28 mouse cellular contexts compared by ENCODE assay signal in the genomic region with DNA sequence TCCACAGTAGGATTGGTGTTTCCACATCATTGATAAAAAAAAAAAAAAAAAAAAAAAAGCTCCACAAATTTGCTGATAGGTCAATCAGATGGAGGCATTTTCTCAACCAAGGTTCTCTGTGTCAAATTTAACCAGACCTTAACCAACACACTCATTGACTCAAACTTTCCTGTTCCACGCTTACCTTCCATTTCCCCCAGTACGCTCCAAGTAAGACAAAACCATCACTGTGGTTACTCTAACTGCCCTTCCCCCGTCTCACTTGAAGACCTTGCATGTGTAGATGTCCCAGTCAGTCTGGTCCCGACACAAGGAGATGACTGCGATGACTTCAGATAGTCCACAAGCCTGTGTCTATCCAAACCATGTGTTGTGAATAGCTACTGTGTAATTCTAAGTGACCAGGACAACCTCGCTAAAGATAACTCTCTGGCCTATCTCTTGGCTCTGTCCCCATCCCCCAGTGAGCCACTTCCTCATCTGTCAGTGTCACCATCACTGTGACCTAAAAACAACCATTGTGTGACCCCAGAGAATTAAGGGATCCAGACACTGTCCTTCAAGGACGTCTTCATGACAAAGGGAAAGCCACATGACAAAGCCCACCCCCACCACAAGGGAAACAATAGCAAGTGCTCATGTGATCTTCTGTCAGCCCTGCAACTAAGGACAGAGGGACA.
DNase-seq lines count a peak whose midpoint lies in the region; ATAC-seq and TF ChIP-seq lines count a peak whose summit lies in the region.
"Had no signal": no experiment of that assay in that cellular context is flagged by ENCODE, and none has a peak within 500 bp of the region (broad histone marks: within the 10 kb centered on the region; RNA-seq: fewer than 3 reads in every experiment).

No protein-coding gene starts in this region.

- WGBS in lung, postnatal 0 days = 59% methylated on average over 7 of the region's 7 CpGs
- WGBS in intestine, embryonic 15.5 days = 74% methylated on average over 7 of the region's 7 CpGs

- H3K4me1 ChIP-seq in lung, postnatal 0 days (ENCODE audit: insufficient read depth, low read depth, low read length) = no peaks in the 10 kb centered on the region
- H3K4me1 ChIP-seq in intestine, embryonic 15.5 days (replicated peaks) = no peaks in the 10 kb centered on the region
- H3K4me1 ChIP-seq: forebrain, embryonic 15.5 days; midbrain, embryonic 12.5 days; neural tube, embryonic 13.5 days had no signal

- H3K9ac ChIP-seq in lung, postnatal 0 days (replicated peaks; ENCODE audit: low read depth) = no peak overlapping the region
- no peak overlapping the region for H3K9ac ChIP-seq in intestine, embryonic 15.5 days
- H3K9ac ChIP-seq: embryonic facial prominence, embryonic 13.5 days; forebrain, embryonic 15.5 days; hindbrain, embryonic 14.5 days; limb, embryonic 13.5 days; midbrain, embryonic 12.5 days; neural tube, embryonic 13.5 days had no signal

- no peak overlapping the region for H3K4me3 ChIP-seq in lung, postnatal 0 days (ENCODE audit: low read depth, low read length)
- no peak overlapping the region for H3K4me3 ChIP-seq in intestine, embryonic 15.5 days (replicated peaks)
- H3K4me3 ChIP-seq: embryonic facial prominence, embryonic 13.5 days; forebrain, embryonic 10.5 days; forebrain, embryonic 15.5 days; heart, adult 2 months; limb, embryonic 13.5 days; midbrain, embryonic 12.5 days; neural tube, embryonic 13.5 days had no signal

- peak; percentile 46 for DNase-seq in heart, adult 11 months
- DNase-seq in heart, postnatal 4 days = no peak
- peak; percentile 11 for DNase-seq in lung, postnatal 0 days (ENCODE audit: low spot score)
- no peak for DNase-seq in lung, adult 18-20 months
- DNase-seq: adrenal gland, postnatal 25 days; cerebellum, adult 11-12 months; gastrocnemius, postnatal 25 days; heart, adult 2 months; heart, postnatal 14 days; kidney, adult 8-10 months; kidney, postnatal 4 days; lung, adult 2 months; right cerebral cortex, postnatal 14 days; thymus, postnatal 14 days had no signal

- TF ChIP-seq CTCF in lung, postnatal 0 days (IDR thresholded peaks at IDR 0.05) = no peak

- H3K36me3 ChIP-seq in lung, postnatal 0 days (ENCODE audit: insufficient read depth, low read length) = no peaks in the 10 kb centered on the region
- H3K36me3 ChIP-seq in intestine, embryonic 15.5 days = no peaks in the 10 kb centered on the region
- H3K36me3 ChIP-seq: embryonic facial prominence, embryonic 13.5 days; forebrain, embryonic 10.5 days; forebrain, embryonic 15.5 days; limb, embryonic 13.5 days; midbrain, embryonic 12.5 days; neural tube, embryonic 13.5 days had no signal

- H3K9me3 ChIP-seq in lung, postnatal 0 days (ENCODE audit: low read length) = no peaks in the 10 kb centered on the region
- H3K9me3 ChIP-seq in intestine, embryonic 15.5 days = no peaks in the 10 kb centered on the region
- H3K9me3 ChIP-seq: embryonic facial prominence, embryonic 13.5 days; forebrain, embryonic 10.5 days; forebrain, embryonic 15.5 days; limb, embryonic 13.5 days; midbrain, embryonic 12.5 days; neural tube, embryonic 13.5 days had no signal

- H3K4me2 ChIP-seq in lung, postnatal 0 days (replicated peaks; ENCODE audit: low read depth, low read length) = no peak overlapping the region
- no peak overlapping the region for H3K4me2 ChIP-seq in intestine, embryonic 15.5 days (replicated peaks)
- H3K4me2 ChIP-seq: embryonic facial prominence, embryonic 13.5 days; forebrain, embryonic 15.5 days; hindbrain, embryonic 14.5 days; limb, embryonic 13.5 days; liver, embryonic 11.5 days; midbrain, embryonic 12.5 days; neural tube, embryonic 13.5 days had no signal

- no peak for TF ChIP-seq EP300 in lung, postnatal 0 days (IDR thresholded peaks at IDR 0.05)

- no peaks in the 10 kb centered on the region for H3K27me3 ChIP-seq in lung, postnatal 0 days (replicated peaks; ENCODE audit: insufficient read depth, low read length)
- no peaks in the 10 kb centered on the region for H3K27me3 ChIP-seq in intestine, embryonic 15.5 days (replicated peaks)
- H3K27me3 ChIP-seq: embryonic facial prominence, embryonic 13.5 days; forebrain, embryonic 15.5 days; limb, embryonic 13.5 days; midbrain, embryonic 12.5 days; neural tube, embryonic 13.5 days had no signal

- no peak overlapping the region for H3K27ac ChIP-seq in lung, postnatal 0 days (ENCODE audit: low read length)
- H3K27ac ChIP-seq in intestine, embryonic 15.5 days = no peak overlapping the region
- H3K27ac ChIP-seq: embryonic facial prominence, embryonic 13.5 days; forebrain, embryonic 10.5 days; forebrain, embryonic 15.5 days; heart, adult 2 months; hindbrain, embryonic 14.5 days; kidney, postnatal 0 days; limb, embryonic 13.5 days; midbrain, embryonic 12.5 days; neural tube, embryonic 13.5 days had no signal

- ATAC-seq in lung, postnatal 0 days = no peak
- peak; percentile 74 for ATAC-seq in common myeloid progenitor, adult 5-6 weeks (replicated peaks; ENCODE audit: low read depth, poor library complexity, severe bottlenecking)
- ATAC-seq in megakaryocyte progenitor cell, adult 5-6 weeks (replicated peaks; ENCODE audit: poor library complexity) = peak; percentile 66
- no peak for ATAC-seq in intestine, embryonic 15.5 days
- ATAC-seq: forebrain, embryonic 15.5 days; inflammation-experienced regulatory T-cells, adult 6 months; Patski had no signal

Comparison
In these comparisons a context has a peak if more than half of its experiments do, and no peak if none do; other contexts are left out.
1. DNase-seq: peak in heart, adult 11 months (single experiment) and lung, postnatal 0 days (single experiment); none in heart, postnatal 4 days (single experiment) and lung, adult 18-20 months (0 of 2).
2. ATAC-seq: peak in common myeloid progenitor, adult 5-6 weeks (single experiment) and megakaryocyte progenitor cell, adult 5-6 weeks (single experiment); none in lung, postnatal 0 days (single experiment) and intestine, embryonic 15.5 days (single experiment).